ENCODE assay signal across 7 mouse cellular contexts in genomic region chr10:45335434-45336422, GRCm38 (mm10). TPM values are rescaled to one million over a fixed set of nuclear protein-coding genes. Genes with fewer than 3 reads are reported as not detected.
A peak's percentile ranks its signal among the peaks of the same experiment; 100 is the strongest.
DNase-seq lines count a peak whose midpoint lies in the region; ATAC-seq and TF ChIP-seq lines count a peak whose summit lies in the region.

Gene Bves (plus strand): TSS chr10:45335772.

- no peaks in the 10 kb centered on the region; the same call in 1 of the 2 replicates for H3K9me3 ChIP-seq in ES-Bruce4 (replicated peaks; ENCODE audit: control insufficient read depth, insufficient read depth, low read length, poor library complexity, severe bottlenecking)
- H3K9me3 ChIP-seq in forebrain, embryonic 16.5 days (ENCODE audit: control insufficient read depth, low read length), result no peaks in the 10 kb centered on the region
- H3K9me3 ChIP-seq in limb, embryonic 10.5 days (replicated peaks), result no peaks in the 10 kb centered on the region
- no peaks in the 10 kb centered on the region for H3K9me3 ChIP-seq in neural tube, embryonic 13.5 days

- peak; percentile 72 for DNase-seq in MN1 (ENCODE audit: low spot score)
- peak; percentile 29 to 56 for DNase-seq in heart, postnatal 36 days
- DNase-seq in limb, embryonic 10.5 days (ENCODE audit: low spot score), result peak; percentile 81
- DNase-seq in urinary bladder, postnatal 14 days (ENCODE audit: low spot score), result peak; percentile 40

- no peaks in the 10 kb centered on the region for H3K36me3 ChIP-seq in ES-Bruce4 (ENCODE audit: control insufficient read depth, insufficient read depth, low read length, poor library complexity, severe bottlenecking)
- H3K36me3 ChIP-seq in forebrain, embryonic 16.5 days (ENCODE audit: control insufficient read depth, insufficient read depth), result no peaks in the 10 kb centered on the region
- H3K36me3 ChIP-seq in limb, embryonic 10.5 days, result 0 out of 2 replicates have a peak, but pooled peaks cover under 1% of the 10 kb centered on the region
- H3K36me3 ChIP-seq in neural tube, embryonic 13.5 days, result no peaks in the 10 kb centered on the region

- TF ChIP-seq EP300 in ES-Bruce4 (IDR thresholded peaks at IDR 0.05; ENCODE audit: insufficient read depth, low read depth, low read length), result no peak

- H3K9ac ChIP-seq in ES-Bruce4 (ENCODE audit: low read depth, poor library complexity, severe bottlenecking), result peak within 1 kb of the TSS; percentile 97
- H3K9ac ChIP-seq in forebrain, embryonic 16.5 days (replicated peaks; ENCODE audit: low read depth, low read length), result peak within 1 kb of the TSS; percentile 61
- H3K9ac ChIP-seq in neural tube, embryonic 13.5 days, result peak within 1 kb of the TSS; percentile 76

- under 1% methylated on average over 98 of the region's 116 CpGs for WGBS in forebrain, embryonic 16.5 days
- 2% methylated on average over 113 of the region's 116 CpGs for WGBS in limb, embryonic 10.5 days
- WGBS in neural tube, embryonic 13.5 days, result 1% methylated on average over 110 of the region's 116 CpGs

- ATAC-seq in forebrain, embryonic 16.5 days, result peak; percentile 76
- ATAC-seq in neural tube, embryonic 13.5 days (ENCODE audit: low read depth), result peak; percentile 80

- H3K4me3 ChIP-seq in ES-Bruce4 (ENCODE audit: low read depth, low read length), result peak within 1 kb of the TSS; percentile 85
- H3K4me3 ChIP-seq in forebrain, embryonic 16.5 days (replicated peaks; ENCODE audit: low read length), result peak within 1 kb of the TSS; percentile 68
- H3K4me3 ChIP-seq in limb, embryonic 10.5 days, result peak within 1 kb of the TSS; percentile 89
- peak within 1 kb of the TSS; percentile 74 for H3K4me3 ChIP-seq in neural tube, embryonic 13.5 days

- no peaks in the 10 kb centered on the region for H3K4me1 ChIP-seq in ES-Bruce4 (ENCODE audit: control insufficient read depth, insufficient read depth, low read length)
- peaks cover 16% of the 10 kb centered on the region for H3K4me1 ChIP-seq in forebrain, embryonic 16.5 days (replicated peaks; ENCODE audit: control insufficient read depth, insufficient read depth, low read length)
- peaks cover 11% of the 10 kb centered on the region for H3K4me1 ChIP-seq in limb, embryonic 10.5 days
- H3K4me1 ChIP-seq in neural tube, embryonic 13.5 days (replicated peaks), result no peaks in the 10 kb centered on the region; the same call in 1 of the 2 replicates

- no peak for TF ChIP-seq POLR2A in ES-Bruce4 (IDR thresholded peaks at IDR 0.05; ENCODE audit: insufficient read depth, low read length)

- H3K27ac ChIP-seq in ES-Bruce4 (ENCODE audit: insufficient read depth, low read length), result no peak within 1 kb of the TSS
- H3K27ac ChIP-seq in forebrain, embryonic 16.5 days (ENCODE audit: low read length), result no peak within 1 kb of the TSS
- H3K27ac ChIP-seq in limb, embryonic 10.5 days, result peak within 1 kb of the TSS; percentile 93
- no peak within 1 kb of the TSS for H3K27ac ChIP-seq in neural tube, embryonic 13.5 days (replicated peaks)

- H3K4me2 ChIP-seq in forebrain, embryonic 16.5 days (ENCODE audit: low read length), result peak within 1 kb of the TSS; percentile 90
- H3K4me2 ChIP-seq in neural tube, embryonic 13.5 days, result peak within 1 kb of the TSS; percentile 92

- TF ChIP-seq CTCF in ES-Bruce4 (IDR thresholded peaks at IDR 0.05; ENCODE audit: low read depth, low read length), result no peak

- intact Hi-C loops in heart, postnatal 36 days (cut with DNase I), result loop anchor here (5.0 kb wide), 1 partner anchor 48 kb away; no protein-coding TSS in a partner anchor

- H3K27me3 ChIP-seq in ES-Bruce4 (ENCODE audit: control insufficient read depth, insufficient read depth, low read length, poor library complexity, severe bottlenecking), result peaks cover 12% of the 10 kb centered on the region
- peaks cover 5% of the 10 kb centered on the region; the same call in 1 of the 2 replicates for H3K27me3 ChIP-seq in forebrain, embryonic 16.5 days (replicated peaks; ENCODE audit: control insufficient read depth, insufficient read depth, low read length)
- H3K27me3 ChIP-seq in limb, embryonic 10.5 days (ENCODE audit: low read depth, poor library complexity, severe bottlenecking), result peaks cover 29% of the 10 kb centered on the region
- H3K27me3 ChIP-seq in neural tube, embryonic 13.5 days, result peaks cover 22% of the 10 kb centered on the region

RNA-seq across cellular contexts. Expression of gene Bves, which starts in this region (rescaled TPM):
- 0.78 and 1.1 TPM in 2 replicates for polyA plus RNA-seq in ES-Bruce4 (2011; ENCODE audit: insufficient read depth, insufficient read length, low read depth, missing spikeins)
- 0.33 and 0.73 TPM in 2 replicates for polyA plus RNA-seq in forebrain, embryonic 16.5 days (2015; fragmentation: Nextera tagmentation; extraction: Ambion mirVana)
- 10 to 100 TPM; 34.9 to 35.6 TPM for total RNA-seq in heart, postnatal 36 days (2021)
- 4.1 and 5.3 TPM in 2 replicates for polyA plus RNA-seq in limb, embryonic 10.5 days (2016; fragmentation: Nextera tagmentation; extraction: Ambion mirVana)
- 3.6 and 5.1 TPM in 2 replicates for polyA plus RNA-seq in neural tube, embryonic 13.5 days (2015; fragmentation: Nextera tagmentation; extraction: Ambion mirVana)

Comparison
In these comparisons a context has a peak if more than half of its experiments do, and no peak if none do; other contexts are left out.
1. Peak in ATAC-seq, H3K4me3 ChIP-seq, H3K9ac ChIP-seq and H3K4me2 ChIP-seq in forebrain, embryonic 16.5 days; RNA of the gene not detected or under 1 TPM.